ENCODE assay signal across 8 mouse cellular contexts in genomic region chr1:138385156-138385841, GRCm38 (mm10).
DNase-seq lines count a peak whose midpoint lies in the region; ATAC-seq and TF ChIP-seq lines count a peak whose summit lies in the region.

No protein-coding gene starts in this region.

- H3K4me3 ChIP-seq in limb, embryonic 12.5 days (replicated peaks): peak overlapping the region; percentile 33
- no peak overlapping the region for H3K4me3 ChIP-seq in stomach, embryonic 16.5 days (replicated peaks; ENCODE audit: low read length)
- no peak overlapping the region for H3K4me3 ChIP-seq in liver, postnatal 0 days (ENCODE audit: low read depth, low read length)

- no peak for TF ChIP-seq CTCF in liver, postnatal 0 days (IDR thresholded peaks at IDR 0.05; ENCODE audit: low read depth)

- TF ChIP-seq EP300 in liver, postnatal 0 days (IDR thresholded peaks at IDR 0.05; ENCODE audit: low read depth): no peak

- no peak overlapping the region for H3K27ac ChIP-seq in limb, embryonic 12.5 days
- no peak overlapping the region for H3K27ac ChIP-seq in stomach, embryonic 16.5 days (ENCODE audit: low read length)
- no peak overlapping the region for H3K27ac ChIP-seq in liver, postnatal 0 days (ENCODE audit: low read depth)

- H3K4me2 ChIP-seq in limb, embryonic 12.5 days: peak overlapping the region; percentile 61
- H3K4me2 ChIP-seq in stomach, embryonic 16.5 days (ENCODE audit: low read depth, low read length): peak overlapping the region; percentile 29
- no peak overlapping the region for H3K4me2 ChIP-seq in liver, postnatal 0 days (ENCODE audit: low read depth, low read length)

- H3K36me3 ChIP-seq in limb, embryonic 12.5 days: no peaks in the 10 kb centered on the region
- no peaks in the 10 kb centered on the region for H3K36me3 ChIP-seq in stomach, embryonic 16.5 days (ENCODE audit: control insufficient read depth, insufficient read depth, low read length)
- H3K36me3 ChIP-seq in liver, postnatal 0 days (replicated peaks; ENCODE audit: insufficient read depth, low read length): no peaks in the 10 kb centered on the region

- ATAC-seq in limb, embryonic 12.5 days (ENCODE audit: insufficient number of reproducible peaks, insufficient read depth, low FRiP score, low TSS enrichment, low read depth): peak; percentile 66; the same call in 1 of the 2 replicates
- no peak for ATAC-seq in stomach, embryonic 16.5 days (ENCODE audit: insufficient read depth, low FRiP score)
- ATAC-seq in liver, postnatal 0 days: no peak

- DNase-seq in adrenal gland, postnatal 25 days: peak; percentile 12
- no peak for DNase-seq in adrenal gland, adult 8-10 months
- DNase-seq in thymus, postnatal 14 days: peak; percentile 6
- no peak for DNase-seq in thymus, postnatal 10 days (ENCODE audit: low spot score in 2 of 2)
- DNase-seq in liver, postnatal 0 days: no peak
- DNase-seq in gastrocnemius, adult 18-20 months (ENCODE audit: low spot score): no peak

- WGBS in limb, embryonic 12.5 days: 5% methylated on average over 19 of the region's 19 CpGs
- 33% methylated on average over 19 of the region's 19 CpGs for WGBS in stomach, embryonic 16.5 days
- 49% methylated on average over 19 of the region's 19 CpGs for WGBS in liver, postnatal 0 days (ENCODE audit: insufficient replicate concordance)

- H3K27me3 ChIP-seq in limb, embryonic 12.5 days: no peaks in the 10 kb centered on the region
- no peaks in the 10 kb centered on the region for H3K27me3 ChIP-seq in stomach, embryonic 16.5 days (ENCODE audit: control insufficient read depth, insufficient read depth, low read length)
- H3K27me3 ChIP-seq in liver, postnatal 0 days (ENCODE audit: insufficient read depth, low read length): no peaks in the 10 kb centered on the region

- peaks cover 14% of the 10 kb centered on the region for H3K4me1 ChIP-seq in limb, embryonic 12.5 days (replicated peaks)
- no peaks in the 10 kb centered on the region for H3K4me1 ChIP-seq in stomach, embryonic 16.5 days (ENCODE audit: control insufficient read depth, insufficient read depth, low read length)
- H3K4me1 ChIP-seq in liver, postnatal 0 days (ENCODE audit: insufficient read depth): no peaks in the 10 kb centered on the region

- H3K9me3 ChIP-seq in limb, embryonic 12.5 days: no peaks in the 10 kb centered on the region
- H3K9me3 ChIP-seq in stomach, embryonic 16.5 days (replicated peaks; ENCODE audit: control insufficient read depth, low read length): no peaks in the 10 kb centered on the region
- no peaks in the 10 kb centered on the region for H3K9me3 ChIP-seq in liver, postnatal 0 days (ENCODE audit: low read length)

- H3K9ac ChIP-seq in limb, embryonic 12.5 days (replicated peaks): 0 out of 2 replicates have a peak overlapping the region, but pooled peaks have one; percentile 9
- no peak overlapping the region for H3K9ac ChIP-seq in stomach, embryonic 16.5 days (ENCODE audit: low read length)
- H3K9ac ChIP-seq in liver, postnatal 0 days (replicated peaks): no peak overlapping the region

Comparison
In these comparisons a context has a peak if more than half of its experiments do, and no peak if none do; other contexts are left out.
1. DNase-seq: peak in adrenal gland, postnatal 25 days (single experiment) and thymus, postnatal 14 days (single experiment); none in adrenal gland, adult 8-10 months (single experiment), thymus, postnatal 10 days (0 of 2), liver, postnatal 0 days (single experiment) and gastrocnemius, adult 18-20 months (single experiment).